Mouse (Mus musculus) urinary bladder, postnatal 0 days (tissue): ENCODE results near the gene Rhox2g. TPM values are rescaled to one million over a fixed set of nuclear protein-coding genes. Genes with fewer than 3 reads are reported as not detected.

Experiments used
- polyA plus RNA-seq: library from polyadenylated mRNA; unstranded; fragments of >200 nt; fragmentation: Nextera tagmentation; extraction: Ambion mirVana; gene quantifications from 2 replicates; pipeline ENCODE4 v1.2.1, GENCODE M21; 2015

The Rhox2g gene
- not detected in 2 replicates for polyA plus RNA-seq

GRCm38 (mm10) chrX:37643370-37643769 is at the start of gene Rhox2g:
Gene Rhox2g, minus strand, starts transcription at chrX:37643470.

GRCm38 (mm10) chrX:37673177-37673576 is 29.9 kb upstream of the Rhox2g start, which contains the start of gene Rhox2h:
Gene Rhox2h, minus strand, starts transcription at chrX:37673277.

GRCm38 (mm10) chrX:37668664-37669063 is 25.4 kb upstream of the Rhox2g start, which contains the start of gene Rhox3h:
Gene Rhox3h, minus strand, starts transcription at chrX:37668764.

GRCm38 (mm10) chrX:37651227-37651626 is 8.0 kb upstream of the Rhox2g start, which contains the start of gene Rhox4g:
Gene Rhox4g, minus strand, starts transcription at chrX:37651327.

GRCm38 (mm10) chrX:37628512-37628911 is 14.8 kb downstream of the Rhox2g start, which contains the start of gene Rhox3g:
Gene Rhox3g, minus strand, starts transcription at chrX:37628612.

GRCm38 (mm10) chrX:37607604-37608003 is 35.7 kb downstream of the Rhox2g start, which contains the start of gene Rhox4f:
Gene Rhox4f, minus strand, starts transcription at chrX:37607704.

Other genes starting within 250 kb of the Rhox2g start
- not detected in 2 replicates for gene Rhox2b, start 231.4 kb downstream of the Rhox2g start, polyA plus RNA-seq
- gene Rhox4b, start 211.0 kb downstream of the Rhox2g start, polyA plus RNA-seq: not detected in 2 replicates
- gene Rhox2c, start 189.8 kb downstream of the Rhox2g start, polyA plus RNA-seq: not detected in 2 replicates
- not detected in 2 replicates for gene Rhox3c, start 184.9 kb downstream of the Rhox2g start, polyA plus RNA-seq
- gene Rhox4c, start 163.1 kb downstream of the Rhox2g start, polyA plus RNA-seq: not detected in 2 replicates
- gene Rhox2d, start 150.0 kb downstream of the Rhox2g start, polyA plus RNA-seq: not detected in 2 replicates
- not detected in 2 replicates for gene Rhox4d, start 129.1 kb downstream of the Rhox2g start, polyA plus RNA-seq
- gene Rhox2e, start 113.0 kb downstream of the Rhox2g start, polyA plus RNA-seq: not detected in 2 replicates
- not detected in 2 replicates for gene Rhox3e, start 101.5 kb downstream of the Rhox2g start, polyA plus RNA-seq
- not detected in 2 replicates for gene Rhox4e, start 86.1 kb downstream of the Rhox2g start, polyA plus RNA-seq
- gene Rhox2f, start 72.1 kb downstream of the Rhox2g start, polyA plus RNA-seq: not detected in 2 replicates
- not detected in 2 replicates for gene Rhox3f, start 62.5 kb downstream of the Rhox2g start, polyA plus RNA-seq
- gene Rhox4f, start 35.8 kb downstream of the Rhox2g start, polyA plus RNA-seq: not detected in 2 replicates
- not detected in 2 replicates for gene Rhox3g, start 14.9 kb downstream of the Rhox2g start, polyA plus RNA-seq
- not detected in 2 replicates for gene Rhox4g, start 7.9 kb upstream of the Rhox2g start, polyA plus RNA-seq
- gene Rhox3h, start 25.3 kb upstream of the Rhox2g start, polyA plus RNA-seq: not detected in 2 replicates
- gene Rhox2h, start 29.8 kb upstream of the Rhox2g start, polyA plus RNA-seq: not detected in 2 replicates
- 54.8 and 61.1 TPM in 2 replicates for gene Rhox5, start 161.4 kb upstream of the Rhox2g start, polyA plus RNA-seq
- gene Rhox6, start 183.4 kb upstream of the Rhox2g start, polyA plus RNA-seq: 0.12 TPM in 1 of 2 replicates, not detected in the other
- gene Rhox7a, start 188.2 kb upstream of the Rhox2g start, polyA plus RNA-seq: 1.4 and 1.9 TPM in 2 replicates
- gene Rhox8, start 235.5 kb upstream of the Rhox2g start, polyA plus RNA-seq: 0.96 and 1.3 TPM in 2 replicates